Mouse (Mus musculus) spleen, adult 2 months (tissue): Measurements from ENCODE around the gene Dnajc13. TPM values are rescaled to one million over a fixed set of nuclear protein-coding genes. Genes with fewer than 3 reads are reported as not detected.

ENCODE experiments used
- DNase-seq, 2 experiments: peaks; one replicate each; pipeline versions ENCODE4 v3.0.0 to v3.0.0-alpha.2; 2012 to 2021; ENCODE audit warnings: low spot score in 2 of 2, low read depth in 1 of 2
- H3K27ac ChIP-seq: fragments of 200-500 bp; 2 replicates; pipeline ENCODE4 v1.5.1; 2012; ENCODE audit warnings: low read length, inconsistent platforms; ENCODE audit not compliant: insufficient read depth
- H3K27me3 ChIP-seq: fragments of 200-500 bp; 2 replicates; pipeline ENCODE4 v1.6.1; 2012; ENCODE audit warnings: mild to moderate bottlenecking, moderate library complexity, low read length, inconsistent platforms; ENCODE audit not compliant: control insufficient read depth, insufficient read depth
- H3K36me3 ChIP-seq: fragments of 200-500 bp; 2 replicates; pipeline ENCODE4 v1.6.1; 2012; ENCODE audit warnings: mild to moderate bottlenecking, low read length, inconsistent platforms; ENCODE audit not compliant: control insufficient read depth, insufficient read depth
- H3K4me1 ChIP-seq: fragments of 200-500 bp; 2 replicates; pipeline ENCODE4 v1.6.1; 2011; ENCODE audit warnings: inconsistent platforms; ENCODE audit not compliant: control insufficient read depth, insufficient read depth, insufficient read length
- H3K4me3 ChIP-seq: fragments of 200-500 bp; 2 replicates; pipeline ENCODE4 v1.5.1; 2011; ENCODE audit warnings: mild to moderate bottlenecking, inconsistent platforms; ENCODE audit not compliant: insufficient read depth, insufficient read length; ENCODE audit errors: extremely low read depth
- CTCF ChIP-seq: fragments of 200-500 bp; IDR thresholded peaks from 2 replicates; pipeline ENCODE4 v1.5.1; 2011; ENCODE audit warnings: mild to moderate bottlenecking, inconsistent platforms; ENCODE audit not compliant: insufficient read depth, insufficient read length, insufficient replicate concordance; ENCODE audit errors: extremely low read depth
- POLR2A ChIP-seq: fragments of 200-500 bp; IDR thresholded peaks from 2 replicates; pipeline ENCODE4 v1.6.1; 2011; ENCODE audit warnings: low read depth, low read length, inconsistent platforms
- WGBS: fragments of 180-500 bp; shearing (Covaris S2); methylation state at CpG from one replicate; pipeline ENCODE4 v1.1.7; 2018; 5-methylcytosine and 5-hydroxymethylcytosine counted together
- polyA plus RNA-seq: library from polyadenylated mRNA; depleted of rRNA; stranded (reverse); fragments of >200 nt; gene quantifications from 2 replicates; pipeline ENCODE4 v1.2.3, GENCODE M21; 2012

The Dnajc13 gene
- polyA plus RNA-seq, 1 experiment: 32.8 TPM

DNA sequence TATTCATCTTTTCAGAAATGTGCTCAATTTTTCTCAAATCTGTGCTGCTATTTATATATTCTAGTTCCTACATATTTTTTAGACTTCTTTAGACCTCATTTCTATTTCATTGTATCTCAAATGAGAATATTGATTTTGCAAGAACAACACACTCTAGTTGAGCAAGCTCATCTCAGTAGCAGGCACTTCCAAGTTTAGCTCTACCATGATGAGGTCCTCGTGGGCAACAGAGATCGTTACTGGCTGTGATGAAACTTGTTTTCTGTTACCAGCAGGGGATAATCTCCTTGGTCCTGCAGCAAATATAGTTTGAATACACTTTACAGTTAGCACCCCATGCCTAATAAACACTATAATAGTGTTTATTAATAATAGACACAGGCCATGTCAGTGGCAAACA lies 6.6 kb downstream of the Dnajc13 start:
- 81% methylated on average over 2 of the region's 2 CpGs for WGBS
- Histone ChIP-seq H3K4me3 (no peak overlapping the region), H3K27me3 (no peaks in the 10 kb centered on the region), H3K27ac (no peak overlapping the region), H3K4me1 (peaks cover 2% of the 10 kb centered on the region; the same call in 1 of the 2 replicates), H3K36me3 (no peaks in the 10 kb centered on the region)
- TF ChIP-seq CTCF: no peak
- TF ChIP-seq POLR2A: no peak
- no peak for DNase-seq

DNA sequence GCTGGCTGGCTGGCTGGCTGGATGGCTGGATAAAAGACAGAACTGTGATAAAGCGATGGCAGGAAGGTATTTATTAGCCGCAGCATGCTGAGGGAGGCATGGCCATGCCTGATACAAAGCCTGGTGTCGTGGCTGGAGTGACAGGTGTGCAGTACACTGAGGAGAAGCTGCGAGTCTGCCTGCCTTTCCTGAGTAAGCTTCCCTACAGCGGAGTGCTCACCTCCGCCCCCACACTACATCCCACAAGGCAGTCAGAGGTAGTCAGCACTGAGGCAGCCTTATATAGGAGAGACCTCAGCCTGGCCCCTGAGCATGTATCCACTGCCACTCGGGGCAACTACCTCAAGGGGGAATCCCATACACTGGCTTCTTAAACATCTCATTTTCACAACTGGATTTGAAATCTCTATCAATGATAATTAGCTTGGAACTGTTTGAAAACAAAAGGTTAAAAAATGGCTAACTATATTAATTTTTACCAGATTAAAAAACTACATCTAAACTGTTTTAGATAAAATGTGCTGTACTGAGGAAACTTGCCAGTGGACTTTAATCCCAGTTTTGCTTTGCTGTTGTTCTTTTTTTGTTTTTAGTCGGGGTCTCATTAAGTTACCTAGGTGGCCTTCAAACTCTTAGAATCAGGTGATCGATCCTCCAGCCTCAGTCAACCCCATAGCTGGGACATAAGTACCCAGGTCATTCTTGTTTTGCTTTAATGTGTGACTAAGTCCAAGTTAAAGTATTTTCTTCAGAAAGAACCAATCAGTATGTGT lies 8.1 kb downstream of the Dnajc13 start:
- TF ChIP-seq CTCF: no peak
- no peak for TF ChIP-seq POLR2A
- peaks cover 2% of the 10 kb centered on the region; the same call in 1 of the 2 replicates for H3K4me1 ChIP-seq
- H3K27me3 ChIP-seq: no peaks in the 10 kb centered on the region
- no peak for DNase-seq
- H3K27ac ChIP-seq: no peak overlapping the region
- 87% methylated on average over 9 of the region's 9 CpGs for WGBS
- H3K36me3 ChIP-seq: no peaks in the 10 kb centered on the region
- no peak overlapping the region for H3K4me3 ChIP-seq

- TF ChIP-seq CTCF (no peak), POLR2A (no peak)
- no peak overlapping the region for H3K27ac ChIP-seq
Observed at GRCm38 (mm10) chr9:104252637-104253036, 10.1 kb downstream of the Dnajc13 start.

DNA sequence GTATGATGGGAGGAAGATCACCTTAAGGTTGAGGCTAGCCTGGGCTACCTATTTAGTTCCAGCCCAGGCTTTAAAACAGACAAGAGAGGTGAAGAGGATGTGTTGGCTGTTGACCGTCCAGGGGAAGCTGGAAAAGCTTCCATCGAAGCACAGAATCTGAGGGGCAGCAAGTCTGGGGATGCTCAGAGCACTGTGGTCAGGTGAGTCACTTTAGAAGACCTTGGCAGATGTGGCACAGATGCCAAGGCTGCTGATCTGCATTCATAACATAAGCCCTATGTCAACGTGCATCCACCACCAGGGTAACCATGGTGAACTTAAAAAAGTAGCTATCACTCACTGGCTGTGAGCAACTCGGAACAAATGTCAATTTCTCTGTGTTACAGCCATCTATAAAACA lies 11.0 kb downstream of the Dnajc13 start:
- no peaks in the 10 kb centered on the region for H3K36me3 ChIP-seq
- no peaks in the 10 kb centered on the region for H3K27me3 ChIP-seq
- 92% methylated on average over 4 of the region's 4 CpGs for WGBS
- no peak for TF ChIP-seq POLR2A
- no peak for TF ChIP-seq CTCF
- H3K4me1 ChIP-seq: peaks cover 2% of the 10 kb centered on the region; the same call in 1 of the 2 replicates
- DNase-seq: no peak
- no peak overlapping the region for H3K27ac ChIP-seq
- H3K4me3 ChIP-seq: no peak overlapping the region

More at GRCm38 (mm10) chr9:104252637-104253036, 10.1 kb downstream of the Dnajc13 start:
- DNase-seq: no peak
- H3K27me3 ChIP-seq: no peaks in the 10 kb centered on the region
- no peaks in the 10 kb centered on the region for H3K36me3 ChIP-seq
- peaks cover 2% of the 10 kb centered on the region; the same call in 1 of the 2 replicates for H3K4me1 ChIP-seq
- WGBS: 91% methylated on average over 3 of the region's 3 CpGs
- H3K4me3 ChIP-seq: no peak overlapping the region

GRCm38 (mm10) chr9:104251111-104251510 lies 11.6 kb downstream of the Dnajc13 start:
- TF ChIP-seq POLR2A: no peak
- TF ChIP-seq CTCF: no peak
- DNase-seq: no peak
- Histone ChIP-seq H3K4me3 (no peak overlapping the region), H3K27me3 (no peaks in the 10 kb centered on the region), H3K36me3 (no peaks in the 10 kb centered on the region), H3K4me1 (peaks cover 2% of the 10 kb centered on the region; the same call in 1 of the 2 replicates), H3K27ac (no peak overlapping the region)
- 90% methylated on average over 8 of the region's 8 CpGs for WGBS

- WGBS: 57% methylated on average over 6 of the region's 6 CpGs
- no peaks in the 10 kb centered on the region; the same call in 1 of the 2 replicates for H3K4me1 ChIP-seq
- DNase-seq: no peak
- TF ChIP-seq POLR2A (no peak), CTCF (no peak)
- no peaks in the 10 kb centered on the region for H3K27me3 ChIP-seq
- H3K36me3 ChIP-seq: 0 out of 2 replicates have a peak, but pooled peaks cover 1% of the 10 kb centered on the region
- H3K27ac ChIP-seq: no peak overlapping the region
- no peak overlapping the region for H3K4me3 ChIP-seq
Observed at GRCm38 (mm10) chr9:104247307-104247987, 15.3 kb downstream of the Dnajc13 start.
